Mouse (Mus musculus): ENCODE measurements around the gene 1110004F10Rik. TPM values are rescaled to one million over a fixed set of nuclear protein-coding genes. Genes with fewer than 3 reads are reported as not detected.
A peak's percentile ranks its signal among the peaks of the same experiment; 100 is the strongest.

The 1110004F10Rik gene
- polyA plus RNA-seq, 1 experiment from 2014 or later: 83.8 TPM

- no peaks in the 10 kb centered on the region for H3K27me3 ChIP-seq (ENCODE audit: control insufficient read depth, insufficient read depth, low read depth, low read length)
- H3K9me3 ChIP-seq (replicated peaks; ENCODE audit: control insufficient read depth, low read length): no peaks in the 10 kb centered on the region
- WGBS (ENCODE audit: insufficient replicate concordance): 56% methylated on average over 1 of the region's 1 CpGs
- ATAC-seq (ENCODE audit: low read depth): no peak
- no peaks in the 10 kb centered on the region for H3K36me3 ChIP-seq (ENCODE audit: control insufficient read depth, insufficient read depth)
- H3K4me2 ChIP-seq (ENCODE audit: low read depth, low read length): no peak overlapping the region
- H3K4me3 ChIP-seq (ENCODE audit: low read depth, low read length): no peak overlapping the region
- no peaks in the 10 kb centered on the region for H3K4me1 ChIP-seq (ENCODE audit: control insufficient read depth, low read depth, low read length)
- no peak overlapping the region for H3K27ac ChIP-seq (ENCODE audit: low read length)
- no peak overlapping the region for H3K9ac ChIP-seq (ENCODE audit: low read depth, low read length)
Observed at GRCm38 (mm10) chr7:116119306-116119857, 80.2 kb downstream of the 1110004F10Rik start.

GRCm38 (mm10) chr7:116120737-116121136 lies 81.5 kb downstream of the 1110004F10Rik start:
- 59% methylated on average over 4 of the region's 4 CpGs for WGBS (ENCODE audit: insufficient replicate concordance)
- H3K27me3 ChIP-seq (ENCODE audit: control insufficient read depth, insufficient read depth, low read depth, low read length): no peaks in the 10 kb centered on the region
- H3K36me3 ChIP-seq (ENCODE audit: control insufficient read depth, insufficient read depth): no peaks in the 10 kb centered on the region
- H3K9me3 ChIP-seq (replicated peaks; ENCODE audit: control insufficient read depth, low read length): no peaks in the 10 kb centered on the region
- no peak overlapping the region for H3K4me3 ChIP-seq (ENCODE audit: low read depth, low read length)
- no peak overlapping the region for H3K4me2 ChIP-seq (ENCODE audit: low read depth, low read length)
- H3K27ac ChIP-seq (ENCODE audit: low read length): no peak overlapping the region
- no peaks in the 10 kb centered on the region for H3K4me1 ChIP-seq (ENCODE audit: control insufficient read depth, low read depth, low read length)
- no peak for ATAC-seq (ENCODE audit: low read depth)
- no peak overlapping the region for H3K9ac ChIP-seq (ENCODE audit: low read depth, low read length)

GRCm38 (mm10) chr7:116121202-116121601 lies 82.0 kb downstream of the 1110004F10Rik start:
- Histone ChIP-seq H3K9ac (ENCODE audit: low read depth, low read length) (no peak overlapping the region), H3K36me3 (ENCODE audit: control insufficient read depth, insufficient read depth) (no peaks in the 10 kb centered on the region), H3K4me2 (ENCODE audit: low read depth, low read length) (0 out of 2 replicates have a peak overlapping the region, but pooled peaks have one; percentile 12), H3K27ac (ENCODE audit: low read length) (no peak overlapping the region), H3K9me3 (replicated peaks; ENCODE audit: control insufficient read depth, low read length) (no peaks in the 10 kb centered on the region), H3K27me3 (ENCODE audit: control insufficient read depth, insufficient read depth, low read depth, low read length) (no peaks in the 10 kb centered on the region), H3K4me1 (ENCODE audit: control insufficient read depth, low read depth, low read length) (no peaks in the 10 kb centered on the region), H3K4me3 (ENCODE audit: low read depth, low read length) (no peak overlapping the region)
- no peak for ATAC-seq (ENCODE audit: low read depth)
- 59% methylated on average over 11 of the region's 11 CpGs for WGBS (ENCODE audit: insufficient replicate concordance)

- ATAC-seq (ENCODE audit: low read depth): no peak
- 62% methylated on average over 13 of the region's 13 CpGs for WGBS (ENCODE audit: insufficient replicate concordance)
- H3K27me3 ChIP-seq (ENCODE audit: control insufficient read depth, insufficient read depth, low read depth, low read length): no peaks in the 10 kb centered on the region
- H3K9me3 ChIP-seq (replicated peaks; ENCODE audit: control insufficient read depth, low read length): no peaks in the 10 kb centered on the region
- no peaks in the 10 kb centered on the region for H3K4me1 ChIP-seq (ENCODE audit: control insufficient read depth, low read depth, low read length)
- no peak overlapping the region for H3K9ac ChIP-seq (ENCODE audit: low read depth, low read length)
- no peak overlapping the region for H3K4me2 ChIP-seq (ENCODE audit: low read depth, low read length)
- H3K4me3 ChIP-seq (ENCODE audit: low read depth, low read length): no peak overlapping the region
- H3K27ac ChIP-seq (ENCODE audit: low read length): no peak overlapping the region
- H3K36me3 ChIP-seq (ENCODE audit: control insufficient read depth, insufficient read depth): no peaks in the 10 kb centered on the region
Observed at GRCm38 (mm10) chr7:116122981-116123596, 83.9 kb downstream of the 1110004F10Rik start.

GRCm38 (mm10) chr7:116123597-116123985 lies 84.4 kb downstream of the 1110004F10Rik start:
- Histone ChIP-seq H3K9ac (ENCODE audit: low read depth, low read length) (no peak overlapping the region), H3K36me3 (ENCODE audit: control insufficient read depth, insufficient read depth) (no peaks in the 10 kb centered on the region), H3K9me3 (replicated peaks; ENCODE audit: control insufficient read depth, low read length) (no peaks in the 10 kb centered on the region), H3K27ac (ENCODE audit: low read length) (no peak overlapping the region), H3K27me3 (ENCODE audit: control insufficient read depth, insufficient read depth, low read depth, low read length) (no peaks in the 10 kb centered on the region), H3K4me1 (ENCODE audit: control insufficient read depth, low read depth, low read length) (no peaks in the 10 kb centered on the region), H3K4me3 (ENCODE audit: low read depth, low read length) (no peak overlapping the region), H3K4me2 (ENCODE audit: low read depth, low read length) (no peak overlapping the region)
- 61% methylated on average over 2 of the region's 2 CpGs for WGBS (ENCODE audit: insufficient replicate concordance)
- ATAC-seq (ENCODE audit: low read depth): no peak

GRCm38 (mm10) chr7:116124057-116124456 lies 84.9 kb downstream of the 1110004F10Rik start:
- ATAC-seq (ENCODE audit: low read depth): no peak
- no peaks in the 10 kb centered on the region for H3K27me3 ChIP-seq (ENCODE audit: control insufficient read depth, insufficient read depth, low read depth, low read length)
- no peak overlapping the region for H3K4me2 ChIP-seq (ENCODE audit: low read depth, low read length)
- WGBS (ENCODE audit: insufficient replicate concordance): 74% methylated on average over 12 of the region's 12 CpGs
- no peak overlapping the region for H3K9ac ChIP-seq (ENCODE audit: low read depth, low read length)
- H3K36me3 ChIP-seq (ENCODE audit: control insufficient read depth, insufficient read depth): no peaks in the 10 kb centered on the region
- no peak overlapping the region for H3K27ac ChIP-seq (ENCODE audit: low read length)
- H3K4me3 ChIP-seq (ENCODE audit: low read depth, low read length): no peak overlapping the region
- H3K4me1 ChIP-seq (ENCODE audit: control insufficient read depth, low read depth, low read length): no peaks in the 10 kb centered on the region
- no peaks in the 10 kb centered on the region for H3K9me3 ChIP-seq (replicated peaks; ENCODE audit: control insufficient read depth, low read length)

GRCm38 (mm10) chr7:116125671-116126070 lies 86.5 kb downstream of the 1110004F10Rik start:
- ATAC-seq (ENCODE audit: low read depth): no peak
- no peaks in the 10 kb centered on the region for H3K9me3 ChIP-seq (replicated peaks; ENCODE audit: control insufficient read depth, low read length)
- H3K27me3 ChIP-seq (ENCODE audit: control insufficient read depth, insufficient read depth, low read depth, low read length): no peaks in the 10 kb centered on the region
- no peak overlapping the region for H3K4me2 ChIP-seq (ENCODE audit: low read depth, low read length)
- 64% methylated on average over 7 of the region's 7 CpGs for WGBS (ENCODE audit: insufficient replicate concordance)
- no peak overlapping the region for H3K27ac ChIP-seq (ENCODE audit: low read length)
- H3K4me1 ChIP-seq (ENCODE audit: control insufficient read depth, low read depth, low read length): no peaks in the 10 kb centered on the region
- H3K36me3 ChIP-seq (ENCODE audit: control insufficient read depth, insufficient read depth): no peaks in the 10 kb centered on the region
- no peak overlapping the region for H3K4me3 ChIP-seq (ENCODE audit: low read depth, low read length)
- no peak overlapping the region for H3K9ac ChIP-seq (ENCODE audit: low read depth, low read length)

- Histone ChIP-seq H3K27ac (ENCODE audit: low read length) (no peak overlapping the region), H3K9ac (ENCODE audit: low read depth, low read length) (no peak overlapping the region), H3K4me1 (ENCODE audit: control insufficient read depth, low read depth, low read length) (no peaks in the 10 kb centered on the region), H3K4me2 (ENCODE audit: low read depth, low read length) (no peak overlapping the region), H3K36me3 (ENCODE audit: control insufficient read depth, insufficient read depth) (no peaks in the 10 kb centered on the region), H3K9me3 (replicated peaks; ENCODE audit: control insufficient read depth, low read length) (no peaks in the 10 kb centered on the region), H3K4me3 (ENCODE audit: low read depth, low read length) (no peak overlapping the region), H3K27me3 (ENCODE audit: control insufficient read depth, insufficient read depth, low read depth, low read length) (no peaks in the 10 kb centered on the region)
- no peak; the same call in 1 of the 2 replicates for ATAC-seq (ENCODE audit: low read depth)
- WGBS (ENCODE audit: insufficient replicate concordance): 49% methylated on average over 2 of the region's 2 CpGs
Observed at GRCm38 (mm10) chr7:116127052-116127451, 87.9 kb downstream of the 1110004F10Rik start.

GRCm38 (mm10) chr7:116128286-116128685 lies 89.1 kb downstream of the 1110004F10Rik start:
- Histone ChIP-seq H3K27me3 (ENCODE audit: control insufficient read depth, insufficient read depth, low read depth, low read length) (no peaks in the 10 kb centered on the region), H3K9me3 (replicated peaks; ENCODE audit: control insufficient read depth, low read length) (no peaks in the 10 kb centered on the region), H3K36me3 (ENCODE audit: control insufficient read depth, insufficient read depth) (no peaks in the 10 kb centered on the region), H3K4me3 (ENCODE audit: low read depth, low read length) (no peak overlapping the region), H3K9ac (ENCODE audit: low read depth, low read length) (no peak overlapping the region), H3K4me2 (ENCODE audit: low read depth, low read length) (no peak overlapping the region), H3K27ac (ENCODE audit: low read length) (no peak overlapping the region), H3K4me1 (ENCODE audit: control insufficient read depth, low read depth, low read length) (no peaks in the 10 kb centered on the region)
- 62% methylated on average over 8 of the region's 8 CpGs for WGBS (ENCODE audit: insufficient replicate concordance)
- ATAC-seq (ENCODE audit: low read depth): no peak
